ENCODE assay signal across 8 mouse cellular contexts in genomic region chr15:84298804-84299370, GRCm38 (mm10). TPM values are rescaled to one million over a fixed set of nuclear protein-coding genes. Genes with fewer than 3 reads are reported as not detected.
A peak's percentile ranks its signal among the peaks of the same experiment; 100 is the strongest.
DNase-seq lines count a peak whose midpoint lies in the region; ATAC-seq lines count a peak whose summit lies in the region.

No protein-coding gene starts in this region.

- peak; percentile 17 for DNase-seq in adrenal gland, postnatal 25 days
- DNase-seq in adrenal gland, postnatal 10 days = no peak
- peak; percentile 96 for DNase-seq in MN1 (ENCODE audit: low spot score)
- DNase-seq in gonadal fat pad, adult 2 months (ENCODE audit: low read depth) = peak; percentile 49
- peak; percentile 14 for DNase-seq in lung, postnatal 36 days
- DNase-seq in right cerebral cortex, postnatal 4 days = peak; percentile 48
- DNase-seq in spleen, adult 12 weeks (ENCODE audit: low spot score) = no peak

- no peaks in the 10 kb centered on the region for H3K27me3 ChIP-seq in heart, embryonic 11.5 days (ENCODE audit: control insufficient read depth, insufficient read depth, low read length)

- no peak overlapping the region for H3K4me3 ChIP-seq in heart, embryonic 11.5 days (ENCODE audit: low read depth, low read length)

- 49% methylated on average over 13 of the region's 13 CpGs for WGBS in heart, embryonic 11.5 days (ENCODE audit: insufficient replicate concordance)

- H3K36me3 ChIP-seq in heart, embryonic 11.5 days (ENCODE audit: control insufficient read depth, insufficient read depth, low read length) = no peaks in the 10 kb centered on the region

- no peak overlapping the region for H3K4me2 ChIP-seq in heart, embryonic 11.5 days

- H3K9me3 ChIP-seq in heart, embryonic 11.5 days (replicated peaks; ENCODE audit: control insufficient read depth, low read length) = no peaks in the 10 kb centered on the region

- ATAC-seq in heart, embryonic 11.5 days (replicated peaks; ENCODE audit: insufficient number of reproducible peaks, low FRiP score, low TSS enrichment) = no peak; the same call in 1 of the 2 replicates

- H3K9ac ChIP-seq in heart, embryonic 11.5 days (ENCODE audit: low read depth, low read length) = no peak overlapping the region

- no peak overlapping the region for H3K27ac ChIP-seq in heart, embryonic 11.5 days (ENCODE audit: low read depth, low read length)

- H3K4me1 ChIP-seq in heart, embryonic 11.5 days (ENCODE audit: control insufficient read depth, insufficient read depth, low read length) = peaks cover 26% of the 10 kb centered on the region

RNA-seq across cellular contexts. Expression of gene Parvg, which starts 24.9 kb away (rescaled TPM):
- total RNA-seq in adrenal gland, postnatal 25 days (2021) = 1.9 and 3.6 TPM in 2 replicates
- total RNA-seq in adrenal gland, postnatal 10 days (2021) = 1 to 10 TPM; 3.6 to 4.4 TPM
- polyA plus RNA-seq in gonadal fat pad, adult 2 months (2012; rRNA removed) = 2.0 and 2.3 TPM in 2 replicates
- 0.59 and 0.60 TPM in 2 replicates for polyA plus RNA-seq in heart, embryonic 11.5 days (2014; fragmentation: Nextera tagmentation; extraction: Ambion mirVana)

Comparison
In these comparisons a context has a peak if more than half of its experiments do, and no peak if none do; other contexts are left out.
1. DNase-seq: peak in adrenal gland, postnatal 25 days (single experiment), MN1 (single experiment), gonadal fat pad, adult 2 months (single experiment), lung, postnatal 36 days (single experiment) and right cerebral cortex, postnatal 4 days (single experiment); none in adrenal gland, postnatal 10 days (single experiment) and spleen, adult 12 weeks (single experiment).